Mouse (Mus musculus) mouse embryonic stem cell (cell line): Measurements from ENCODE around the gene Tmem159.

ENCODE experiments used
- in situ Hi-C, 2 experiments: fragments of 300-500 bp; cut with MboI; formaldehyde crosslinking; loops; 1 replicate in 1 of 2; 3 replicates in 1 of 2; pipeline ENCODE4 v1.14.3; 2019 to 2020; ENCODE audit warnings: low sequenced_read_pairs in 2 of 2, low pct_unique_long_range_greater_than_20kb in 1 of 2, mixed read lengths in 1 of 2; ENCODE audit not compliant: unreplicated experiment in 1 of 2

The Tmem159 gene

DNA sequence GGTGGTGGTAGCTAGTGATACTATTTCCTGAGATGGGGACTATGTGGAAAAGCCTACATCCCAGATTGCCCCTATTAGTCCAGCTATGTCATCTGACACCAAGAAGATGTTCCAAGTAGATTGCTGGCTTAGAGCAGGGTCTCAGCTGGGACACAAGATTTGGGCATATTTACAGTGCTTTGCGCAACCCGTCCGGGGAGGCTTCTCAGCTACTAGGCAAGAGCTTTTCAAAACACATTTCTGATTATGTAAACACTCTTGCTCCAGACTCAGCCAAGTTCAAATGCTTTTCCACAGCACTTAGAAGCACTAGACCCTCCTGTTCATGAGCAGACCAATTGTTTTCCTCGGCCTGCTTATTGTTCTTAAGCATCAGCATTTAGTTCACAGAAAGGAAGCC is 21.6 kb downstream of the Tmem159 start:
- in situ Hi-C loops, result loop anchor here (5.0 to 25.0 kb wide), 4 partner anchors 74 to 514 kb away; partner anchors contain the start of genes Abca14 (in 1 of the 2), Abca15 (in 1 of the 2), Crym (in 1 of the 2) and Uqcrc2 (in 1 of the 2)

DNA sequence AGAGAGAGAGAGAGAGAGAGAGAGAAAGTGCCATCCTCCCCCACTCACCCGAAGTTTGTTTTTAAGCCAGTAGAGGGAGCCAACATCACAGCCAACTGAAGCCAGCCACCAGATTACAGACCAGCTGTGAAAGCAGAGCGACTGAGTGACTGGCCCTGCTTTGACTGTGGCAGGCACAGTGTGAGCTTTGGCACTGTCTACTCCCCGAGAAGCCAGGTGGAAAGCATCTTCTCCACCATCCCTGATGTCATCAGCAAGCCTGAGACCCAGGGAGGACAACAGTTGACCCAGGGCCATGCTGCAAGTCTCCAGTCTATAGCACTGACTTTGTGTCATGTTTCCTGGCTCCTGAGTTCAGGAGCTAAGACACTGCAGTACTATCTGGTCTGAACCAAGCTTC is 22.7 kb downstream of the Tmem159 start:
- in situ Hi-C loops, result loop anchor here (5.0 to 25.0 kb wide), 4 partner anchors 72 to 512 kb away; partner anchors contain the start of genes Abca14 (in 1 of the 2), Abca15 (in 1 of the 2), Crym (in 1 of the 2) and Uqcrc2 (in 1 of the 2)

DNA sequence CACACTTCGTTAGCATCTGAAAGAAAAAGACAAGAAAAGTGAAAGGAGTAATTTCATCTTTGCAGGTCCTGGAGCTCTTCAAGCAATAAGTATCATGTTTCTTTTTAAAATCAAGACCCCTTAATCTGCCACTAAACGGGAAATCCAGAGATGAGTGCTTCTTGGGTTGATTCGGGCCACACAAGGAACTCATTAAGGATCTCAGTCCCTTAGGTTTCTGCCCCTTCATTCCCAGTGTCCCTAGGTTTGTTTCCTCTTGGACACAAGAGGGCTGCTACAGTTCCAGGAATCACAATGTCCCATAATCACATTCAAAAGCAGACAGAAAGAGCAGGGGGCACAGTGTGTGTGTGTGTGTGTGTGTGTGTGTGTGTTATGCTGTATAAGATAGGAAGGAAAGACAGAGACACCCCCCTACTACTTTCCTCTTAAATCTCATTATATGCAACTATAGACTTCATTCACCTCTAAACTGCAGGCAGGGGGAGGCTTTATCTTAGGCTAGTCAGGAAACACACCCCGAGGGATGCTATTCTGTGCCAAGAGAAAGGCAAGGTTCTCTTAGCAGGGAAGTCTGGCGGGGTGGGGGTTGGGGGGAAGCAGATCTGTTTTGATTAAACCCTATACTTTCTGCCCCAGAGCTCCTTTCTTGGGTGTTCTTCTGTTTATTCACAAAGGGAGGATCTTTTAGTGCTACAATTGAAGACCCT is 25.0 kb downstream of the Tmem159 start:
- in situ Hi-C loops, result no loop called here

GRCm38 (mm10) chr7:120127686-120128059 is 25.5 kb downstream of the Tmem159 start:
- in situ Hi-C loops, result no loop called here

DNA sequence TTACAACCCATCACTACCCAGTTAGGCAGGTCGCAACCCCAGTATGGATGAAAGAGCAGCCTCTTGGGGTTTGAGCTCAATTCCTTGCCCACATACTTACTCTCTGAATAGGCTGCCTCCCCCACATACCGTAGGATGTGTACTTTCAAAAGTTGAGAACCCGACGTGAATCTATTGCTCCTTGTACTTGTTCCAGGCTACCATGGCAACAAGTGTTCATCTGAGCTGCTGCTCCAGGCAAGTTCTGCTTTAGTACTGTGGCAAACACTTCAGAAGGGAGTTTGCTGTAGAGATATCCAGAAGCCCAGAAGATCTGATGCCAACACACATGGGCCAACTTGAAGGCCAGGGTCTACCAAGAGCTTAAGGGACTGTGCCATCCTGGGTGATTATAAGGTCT is 26.8 kb downstream of the Tmem159 start:
- in situ Hi-C loops, result no loop called here

- in situ Hi-C loops, result no loop called here
These were observed 40.6 kb downstream of the Tmem159 start for GRCm38 (mm10) chr7:120142743-120143142.

GRCm38 (mm10) chr7:120145191-120145590 is 43.0 kb downstream of the Tmem159 start, which contains the start of gene Zp2:
Zp2 (minus strand) TSS chr7:120145291.
- in situ Hi-C loops, result no loop called here

- in situ Hi-C loops, result no loop called here
These were observed 48.1 kb downstream of the Tmem159 start for GRCm38 (mm10) chr7:120150257-120150656.

DNA sequence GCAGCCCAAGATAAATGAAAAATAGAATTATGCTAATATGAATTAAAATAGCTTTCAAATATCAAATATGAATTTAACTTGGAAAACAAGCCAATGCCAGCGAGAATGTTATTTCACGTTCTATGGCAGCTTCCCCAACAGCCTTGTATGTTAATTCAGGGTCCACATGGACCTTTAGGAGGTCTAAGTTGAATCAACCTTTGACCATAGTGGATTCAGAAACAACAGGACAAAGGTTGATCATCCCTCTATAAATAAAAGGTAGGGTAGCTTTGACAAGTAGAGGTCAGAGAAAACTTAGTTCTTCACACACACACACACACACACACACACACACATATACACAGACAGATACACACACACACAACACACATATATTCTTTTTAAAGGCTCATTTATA is 48.7 kb downstream of the Tmem159 start:
- in situ Hi-C loops, result no loop called here

DNA sequence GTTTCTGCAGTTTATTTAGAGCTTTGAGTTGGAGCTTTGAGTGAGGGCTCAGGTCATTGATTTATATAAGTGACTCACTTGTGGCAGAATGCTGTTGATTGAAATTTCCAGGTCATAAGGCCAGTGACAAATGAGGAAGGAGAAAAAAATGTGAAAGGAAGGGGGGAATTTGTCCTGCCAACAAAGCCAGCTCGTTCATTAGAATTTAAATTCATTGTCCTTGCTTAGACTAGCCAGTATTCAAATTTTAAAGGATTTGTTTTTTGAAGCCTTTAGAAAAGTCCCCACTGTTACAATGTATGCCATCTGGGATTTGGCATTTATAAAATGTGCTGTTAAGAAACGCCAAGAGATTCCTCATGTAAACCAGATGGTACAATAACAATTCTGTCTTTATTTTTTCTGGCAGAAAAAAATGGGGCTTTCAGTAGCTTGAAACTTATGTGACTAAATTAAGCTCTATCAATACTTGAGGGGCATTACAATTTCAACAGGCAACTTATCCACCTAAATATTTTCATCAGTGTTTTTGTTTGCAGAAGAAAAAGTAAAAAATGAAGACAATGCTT is 54.8 kb downstream of the Tmem159 start:
- in situ Hi-C loops, result no loop called here

DNA sequence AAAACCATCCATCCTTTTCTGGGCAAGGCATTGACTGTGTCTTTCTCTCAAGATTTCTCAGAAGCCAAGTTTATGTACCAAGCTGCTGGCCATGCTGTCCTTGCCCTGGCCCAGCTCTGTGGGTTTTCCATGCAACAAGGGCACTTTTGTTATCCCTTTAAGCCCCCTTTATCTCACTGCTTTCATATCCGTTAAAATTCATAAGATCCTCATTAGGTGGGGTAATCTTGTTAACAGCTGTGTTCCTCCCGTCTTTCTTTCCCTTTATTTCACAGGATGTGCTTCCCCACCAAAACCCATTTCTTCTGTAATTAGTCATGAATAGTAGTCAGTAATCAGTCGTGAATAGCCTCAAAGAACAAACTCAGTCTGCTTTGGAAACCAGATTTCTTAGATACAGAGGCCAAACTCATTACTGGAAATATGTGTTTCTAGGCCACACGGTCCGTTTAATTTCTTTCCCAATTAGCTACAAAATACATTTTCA is 55.5 kb downstream of the Tmem159 start:
- in situ Hi-C loops, result no loop called here

GRCm38 (mm10) chr7:120158121-120158613 is 56.0 kb downstream of the Tmem159 start:
- in situ Hi-C loops, result no loop called here

DNA sequence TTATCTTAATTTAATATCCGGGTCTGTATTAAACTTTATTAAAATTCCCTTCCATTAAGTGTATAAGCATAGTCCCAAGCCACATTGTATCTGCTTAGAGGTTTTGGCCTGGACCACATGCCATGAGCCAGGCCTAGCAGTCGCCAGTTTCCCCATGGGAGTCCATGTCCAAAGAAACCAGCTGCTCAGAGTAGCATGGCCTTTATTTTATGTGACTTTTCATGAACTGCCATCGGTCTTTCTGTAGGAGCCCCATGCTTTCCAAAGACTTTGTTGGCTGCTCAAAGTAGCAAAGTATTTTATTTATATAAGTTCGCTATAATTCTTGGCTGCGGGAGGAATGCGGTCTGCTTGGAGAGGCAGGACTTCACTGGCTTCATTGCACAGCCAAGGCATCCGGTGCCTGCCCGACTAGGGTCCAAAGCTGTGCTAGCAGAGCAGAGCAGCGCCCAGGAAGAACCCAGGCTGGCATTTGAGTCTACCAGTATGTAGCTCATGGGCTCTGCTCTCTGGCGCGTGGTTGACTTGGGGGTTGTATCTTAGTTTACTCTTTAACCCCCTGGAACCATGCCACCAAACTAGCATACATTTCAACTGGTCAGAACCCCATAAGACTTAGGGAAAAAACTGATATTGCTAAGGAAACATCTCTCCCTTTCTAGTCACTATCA is 61.6 kb downstream of the Tmem159 start:
- in situ Hi-C loops, result no loop called here
